Mouse (Mus musculus): ENCODE data around the gene Hadha. TPM values are rescaled to one million over a fixed set of nuclear protein-coding genes. Genes with fewer than 3 reads are reported as not detected.

Hadha gene
- polyA plus RNA-seq, 1 experiment from 2014 or later: 93.9 TPM

GRCm38 (mm10) chr5:30146526-30146925 is 8.4 kb downstream of the Hadha start:
- H3K9me3 ChIP-seq: no peaks in the 10 kb centered on the region
- no peaks in the 10 kb centered on the region for H3K4me1 ChIP-seq (replicated peaks)
- no peak overlapping the region for H3K27ac ChIP-seq
- DNase-seq (ENCODE audit: low spot score): no peak
- no peak overlapping the region for H3K4me3 ChIP-seq
- H3K36me3 ChIP-seq: peaks cover 53% of the 10 kb centered on the region
- H3K27me3 ChIP-seq (ENCODE audit: insufficient read depth, poor library complexity, severe bottlenecking): no peaks in the 10 kb centered on the region
- WGBS: 93% methylated on average over 6 of the region's 6 CpGs

- WGBS: 89% methylated on average over 4 of the region's 4 CpGs
- Histone ChIP-seq H3K27me3 (ENCODE audit: insufficient read depth, poor library complexity, severe bottlenecking) (no peaks in the 10 kb centered on the region), H3K9me3 (no peaks in the 10 kb centered on the region), H3K36me3 (peaks cover 96% of the 10 kb centered on the region), H3K4me1 (replicated peaks) (no peaks in the 10 kb centered on the region), H3K27ac (no peak overlapping the region), H3K4me3 (no peak overlapping the region)
- DNase-seq (ENCODE audit: low spot score): no peak
Measured at GRCm38 (mm10) chr5:30138193-30138592, 16.8 kb downstream of the Hadha start.

GRCm38 (mm10) chr5:30137271-30137670 is 17.7 kb downstream of the Hadha start:
- Histone ChIP-seq H3K27me3 (ENCODE audit: insufficient read depth, poor library complexity, severe bottlenecking) (no peaks in the 10 kb centered on the region), H3K9me3 (no peaks in the 10 kb centered on the region), H3K36me3 (peaks cover 96% of the 10 kb centered on the region), H3K4me3 (no peak overlapping the region), H3K27ac (no peak overlapping the region), H3K4me1 (replicated peaks) (no peaks in the 10 kb centered on the region)
- no peak for DNase-seq (ENCODE audit: low spot score)
- WGBS: 92% methylated on average over 9 of the region's 9 CpGs

GRCm38 (mm10) chr5:30135711-30136231 is 19.2 kb downstream of the Hadha start:
- H3K4me1 ChIP-seq (replicated peaks): no peaks in the 10 kb centered on the region
- no peak overlapping the region for H3K27ac ChIP-seq
- DNase-seq (ENCODE audit: low spot score): no peak
- H3K36me3 ChIP-seq: peaks cover 92% of the 10 kb centered on the region
- WGBS: 92% methylated on average over 11 of the region's 11 CpGs
- H3K27me3 ChIP-seq (ENCODE audit: insufficient read depth, poor library complexity, severe bottlenecking): no peaks in the 10 kb centered on the region
- H3K9me3 ChIP-seq: no peaks in the 10 kb centered on the region
- H3K4me3 ChIP-seq: no peak overlapping the region

GRCm38 (mm10) chr5:30132173-30132572 is 22.8 kb downstream of the Hadha start:
- Histone ChIP-seq H3K27me3 (ENCODE audit: insufficient read depth, poor library complexity, severe bottlenecking) (no peaks in the 10 kb centered on the region), H3K4me1 (replicated peaks) (no peaks in the 10 kb centered on the region), H3K36me3 (peaks cover 91% of the 10 kb centered on the region), H3K4me3 (no peak overlapping the region), H3K9me3 (no peaks in the 10 kb centered on the region), H3K27ac (no peak overlapping the region)
- no peak for DNase-seq (ENCODE audit: low spot score)
- WGBS: 95% methylated on average over 2 of the region's 2 CpGs

- H3K36me3 ChIP-seq: peaks cover 94% of the 10 kb centered on the region
- no peak overlapping the region for H3K4me3 ChIP-seq
- no peak for DNase-seq (ENCODE audit: low spot score)
- no peaks in the 10 kb centered on the region for H3K4me1 ChIP-seq (replicated peaks)
- H3K9me3 ChIP-seq: no peaks in the 10 kb centered on the region
- H3K27me3 ChIP-seq (ENCODE audit: insufficient read depth, poor library complexity, severe bottlenecking): no peaks in the 10 kb centered on the region
- H3K27ac ChIP-seq: no peak overlapping the region
- WGBS: 95% methylated on average over 4 of the region's 4 CpGs
Measured at GRCm38 (mm10) chr5:30131246-30131645, 23.7 kb downstream of the Hadha start.

GRCm38 (mm10) chr5:30128680-30129079 is 26.3 kb downstream of the Hadha start:
- peaks cover 94% of the 10 kb centered on the region for H3K36me3 ChIP-seq
- H3K27me3 ChIP-seq (ENCODE audit: insufficient read depth, poor library complexity, severe bottlenecking): no peaks in the 10 kb centered on the region
- WGBS: 93% methylated on average over 6 of the region's 6 CpGs
- no peaks in the 10 kb centered on the region for H3K9me3 ChIP-seq
- H3K27ac ChIP-seq: no peak overlapping the region
- H3K4me1 ChIP-seq (replicated peaks): no peaks in the 10 kb centered on the region
- DNase-seq (ENCODE audit: low spot score): no peak
- no peak overlapping the region for H3K4me3 ChIP-seq

- Histone ChIP-seq H3K36me3 (peaks cover 94% of the 10 kb centered on the region), H3K4me1 (replicated peaks) (no peaks in the 10 kb centered on the region), H3K27ac (no peak overlapping the region), H3K9me3 (no peaks in the 10 kb centered on the region), H3K27me3 (ENCODE audit: insufficient read depth, poor library complexity, severe bottlenecking) (no peaks in the 10 kb centered on the region), H3K4me3 (no peak overlapping the region)
- no peak for DNase-seq (ENCODE audit: low spot score)
- WGBS: 97% methylated on average over 13 of the region's 13 CpGs
Measured at GRCm38 (mm10) chr5:30127921-30128597, 26.9 kb downstream of the Hadha start.

GRCm38 (mm10) chr5:30126756-30127155 is 28.2 kb downstream of the Hadha start:
- no peaks in the 10 kb centered on the region for H3K4me1 ChIP-seq (replicated peaks)
- WGBS: 87% methylated on average over 7 of the region's 7 CpGs
- no peak for DNase-seq (ENCODE audit: low spot score)

GRCm38 (mm10) chr5:30125587-30125986 is 29.4 kb downstream of the Hadha start:
- no peaks in the 10 kb centered on the region for H3K4me1 ChIP-seq (replicated peaks)
- H3K36me3 ChIP-seq: peaks cover 99% of the 10 kb centered on the region
- DNase-seq (ENCODE audit: low spot score): peak; percentile 41
- 42% methylated on average over 5 of the region's 5 CpGs for WGBS
- H3K4me3 ChIP-seq: no peak overlapping the region
- no peaks in the 10 kb centered on the region for H3K9me3 ChIP-seq
- no peak overlapping the region for H3K27ac ChIP-seq
- H3K27me3 ChIP-seq (ENCODE audit: insufficient read depth, poor library complexity, severe bottlenecking): no peaks in the 10 kb centered on the region

More at GRCm38 (mm10) chr5:30126756-30127155, 28.2 kb downstream of the Hadha start:
- H3K27ac ChIP-seq: no peak overlapping the region
- peaks cover 94% of the 10 kb centered on the region for H3K36me3 ChIP-seq
- no peaks in the 10 kb centered on the region for H3K27me3 ChIP-seq (ENCODE audit: insufficient read depth, poor library complexity, severe bottlenecking)
- H3K4me3 ChIP-seq: no peak overlapping the region
- H3K9me3 ChIP-seq: no peaks in the 10 kb centered on the region

- H3K4me1 ChIP-seq (replicated peaks): no peaks in the 10 kb centered on the region
- no peak overlapping the region for H3K4me3 ChIP-seq
- H3K9me3 ChIP-seq: no peaks in the 10 kb centered on the region
- peaks cover 99% of the 10 kb centered on the region for H3K36me3 ChIP-seq
- 91% methylated on average over 6 of the region's 6 CpGs for WGBS
- no peaks in the 10 kb centered on the region for H3K27me3 ChIP-seq (ENCODE audit: insufficient read depth, poor library complexity, severe bottlenecking)
- no peak overlapping the region for H3K27ac ChIP-seq
- no peak for DNase-seq (ENCODE audit: low spot score)
Measured at GRCm38 (mm10) chr5:30122481-30122880, 32.5 kb downstream of the Hadha start.

GRCm38 (mm10) chr5:30120106-30120505 is 34.9 kb downstream of the Hadha start:
- DNase-seq (ENCODE audit: low spot score): no peak
- 83% methylated on average over 7 of the region's 7 CpGs for WGBS
- Histone ChIP-seq H3K4me3 (no peak overlapping the region), H3K27ac (no peak overlapping the region), H3K36me3 (peaks cover 97% of the 10 kb centered on the region), H3K4me1 (replicated peaks) (no peaks in the 10 kb centered on the region), H3K27me3 (ENCODE audit: insufficient read depth, poor library complexity, severe bottlenecking) (peaks cover 14% of the 10 kb centered on the region), H3K9me3 (no peaks in the 10 kb centered on the region)

GRCm38 (mm10) chr5:30119163-30119562 is 35.8 kb downstream of the Hadha start:
- H3K9me3 ChIP-seq: no peaks in the 10 kb centered on the region

More at GRCm38 (mm10) chr5:30119163-30119562, 35.8 kb downstream of the Hadha start:
- no peak for DNase-seq (ENCODE audit: low spot score)
- Histone ChIP-seq H3K4me1 (replicated peaks) (peaks cover 8% of the 10 kb centered on the region), H3K27ac (no peak overlapping the region), H3K36me3 (peaks cover 94% of the 10 kb centered on the region), H3K4me3 (no peak overlapping the region), H3K27me3 (ENCODE audit: insufficient read depth, poor library complexity, severe bottlenecking) (peaks cover 23% of the 10 kb centered on the region)
- 80% methylated on average over 6 of the region's 6 CpGs for WGBS
